Mouse (Mus musculus) gastrocnemius, adult 2 months (tissue): ENCODE results near the gene Plin2. TPM values are rescaled to one million over a fixed set of nuclear protein-coding genes. Genes with fewer than 3 reads are reported as not detected.
"Not testable (repeated sequence)": the region's sequence is repeated elsewhere in the genome, so short reads cannot be mapped to it uniquely, and the experiment has no call there.

Source experiments
- DNase-seq: peaks from one replicate; pipeline ENCODE4 v3.0.0; 2022
- H3K27ac ChIP-seq: fragments of 200-600 bp; 2 replicates; pipeline ENCODE4 v1.8.1; 2022; ENCODE audit warnings: mild to moderate bottlenecking
- H3K4me3 ChIP-seq: fragments of 200-600 bp; 2 replicates; pipeline ENCODE4 v1.8.1; 2022; ENCODE audit warnings: mild to moderate bottlenecking, moderate library complexity
- CTCF ChIP-seq: fragments of 200-600 bp; IDR thresholded peaks from 2 replicates; pipeline ENCODE4 v1.8.1; 2022; ENCODE audit warnings: antibody characterized with exemption, mild to moderate bottlenecking, moderate library complexity
- intact Hi-C: fragments of 180-260 bp; cut with DNase I; formaldehyde crosslinking; loops from one replicate; pipeline ENCODE4 v1.15.1; 2025
- total RNA-seq, 2 experiments: library from RNA; stranded (reverse); gene quantifications; 2 replicates each; pipeline ENCODE4 v1.2.3; 2021

The Plin2 gene
- total RNA-seq, 2 experiments from 2014 or later, result 32.4 to 60.2 TPM

DNA sequence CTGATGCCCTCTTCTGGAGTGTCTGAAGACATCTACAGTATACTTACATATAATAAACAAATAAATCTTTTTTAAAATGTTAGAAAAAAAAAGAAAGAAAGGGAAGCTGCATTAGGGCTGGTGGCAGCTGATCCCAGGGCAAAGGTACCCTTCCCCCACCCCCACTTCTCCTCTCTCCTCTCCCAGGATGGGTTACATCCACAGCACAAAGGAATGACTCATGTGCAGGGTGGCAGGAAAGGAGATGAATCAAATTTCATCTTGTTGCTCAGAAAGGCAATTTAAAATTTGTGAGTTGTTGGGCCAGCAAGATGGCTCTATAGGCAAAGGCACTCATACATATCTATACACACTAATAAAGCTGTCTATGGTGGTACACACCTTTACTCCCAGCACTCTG is 6.9 kb upstream of the Plin2 start:
- intact Hi-C loops, result no loop called here
- no peak for DNase-seq
- no peak overlapping the region for H3K27ac ChIP-seq
- no peak overlapping the region for H3K4me3 ChIP-seq
- no peak for TF ChIP-seq CTCF

DNA sequence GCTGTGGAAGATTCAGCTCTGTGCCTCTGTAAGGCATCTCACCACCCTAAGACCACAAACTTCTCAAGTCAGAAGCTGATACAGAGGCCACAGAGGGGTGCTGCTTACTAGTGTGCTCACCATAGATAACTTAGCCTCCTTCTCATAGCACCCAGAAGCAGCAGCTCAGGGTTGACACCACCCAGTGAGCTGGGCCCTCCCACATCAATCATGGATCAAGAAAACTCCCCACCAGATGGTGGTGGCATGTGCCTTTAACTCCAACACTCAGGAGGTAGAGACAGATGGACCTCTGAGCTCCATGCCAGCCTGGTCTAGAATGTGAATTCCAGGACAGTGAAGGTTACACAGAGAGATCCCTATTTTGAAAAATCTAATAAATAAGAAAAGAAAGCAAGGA is 4.9 kb upstream of the Plin2 start:
- H3K27ac ChIP-seq, H3K4me3 ChIP-seq, DNase-seq, intact Hi-C loops: not testable (repeated sequence)

DNA sequence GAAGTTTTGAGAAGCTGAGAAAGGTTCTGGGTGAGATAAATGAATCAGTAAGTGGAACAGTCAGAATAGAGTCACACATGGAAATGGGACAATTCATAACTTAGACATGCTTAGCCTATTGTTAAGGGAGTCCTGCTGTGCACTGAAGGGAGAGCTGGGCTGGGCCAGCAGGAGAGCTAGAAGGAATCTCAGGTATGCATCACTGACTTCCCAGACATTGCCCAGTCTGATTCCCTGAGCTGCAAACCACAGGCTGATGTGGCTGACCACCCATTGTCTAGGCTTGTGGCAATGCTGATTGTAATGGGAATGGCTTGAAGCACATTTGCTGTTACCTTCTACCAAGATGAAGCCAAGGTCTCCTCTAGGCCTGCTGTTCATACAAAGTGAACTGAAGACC is 4.3 kb upstream of the Plin2 start:
- DNase-seq, H3K4me3 ChIP-seq, H3K27ac ChIP-seq, intact Hi-C loops: not testable (repeated sequence)

DNA sequence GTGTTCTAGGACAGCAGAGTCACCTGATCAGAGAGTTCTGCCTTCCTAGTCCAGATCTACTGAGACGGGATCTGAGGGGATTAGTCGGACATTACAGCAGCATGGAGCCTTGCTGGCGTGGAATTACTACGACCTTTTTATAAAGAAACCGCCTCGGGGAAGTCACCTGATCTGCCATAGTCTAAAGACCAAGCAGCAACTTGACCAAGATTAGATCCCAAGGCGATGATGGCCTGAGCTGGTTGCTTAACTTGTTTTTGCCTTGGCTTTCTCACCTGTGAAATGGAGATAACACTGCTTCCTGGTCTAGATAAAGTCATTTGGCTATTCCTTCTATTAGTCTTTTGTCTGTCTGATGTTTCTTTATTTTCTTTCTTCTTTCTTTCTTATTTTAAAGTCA is 2.6 kb upstream of the Plin2 start:
- Histone ChIP-seq H3K27ac (peak overlapping the region; percentile 48), H3K4me3 (no peak overlapping the region)
- TF ChIP-seq CTCF, result no peak
- intact Hi-C loops, result no loop called here
- no peak for DNase-seq

DNA sequence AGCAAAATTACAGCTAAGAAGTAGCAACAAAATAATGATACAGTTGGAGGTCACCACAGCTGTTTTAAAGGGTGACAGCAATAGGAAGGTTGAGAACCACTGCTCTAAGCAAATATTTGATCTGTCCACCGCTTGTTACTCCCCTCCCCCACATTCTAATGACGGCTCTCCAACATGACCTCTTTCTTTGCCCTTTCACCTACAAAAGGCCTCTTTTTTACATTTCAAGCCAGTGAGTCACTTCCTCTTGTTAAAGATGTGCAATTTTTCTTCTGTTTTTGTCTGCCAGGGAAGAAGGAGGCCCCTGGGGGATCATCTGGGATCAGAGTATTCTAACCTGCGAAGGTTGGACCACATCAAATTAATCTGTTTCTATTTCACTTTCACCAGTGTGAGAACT is 1.9 kb upstream of the Plin2 start:
- intact Hi-C loops, result no loop called here
- Histone ChIP-seq H3K4me3 (no peak overlapping the region), H3K27ac (peak overlapping the region; percentile 48)
- DNase-seq, result no peak
- TF ChIP-seq CTCF, result no peak

DNA sequence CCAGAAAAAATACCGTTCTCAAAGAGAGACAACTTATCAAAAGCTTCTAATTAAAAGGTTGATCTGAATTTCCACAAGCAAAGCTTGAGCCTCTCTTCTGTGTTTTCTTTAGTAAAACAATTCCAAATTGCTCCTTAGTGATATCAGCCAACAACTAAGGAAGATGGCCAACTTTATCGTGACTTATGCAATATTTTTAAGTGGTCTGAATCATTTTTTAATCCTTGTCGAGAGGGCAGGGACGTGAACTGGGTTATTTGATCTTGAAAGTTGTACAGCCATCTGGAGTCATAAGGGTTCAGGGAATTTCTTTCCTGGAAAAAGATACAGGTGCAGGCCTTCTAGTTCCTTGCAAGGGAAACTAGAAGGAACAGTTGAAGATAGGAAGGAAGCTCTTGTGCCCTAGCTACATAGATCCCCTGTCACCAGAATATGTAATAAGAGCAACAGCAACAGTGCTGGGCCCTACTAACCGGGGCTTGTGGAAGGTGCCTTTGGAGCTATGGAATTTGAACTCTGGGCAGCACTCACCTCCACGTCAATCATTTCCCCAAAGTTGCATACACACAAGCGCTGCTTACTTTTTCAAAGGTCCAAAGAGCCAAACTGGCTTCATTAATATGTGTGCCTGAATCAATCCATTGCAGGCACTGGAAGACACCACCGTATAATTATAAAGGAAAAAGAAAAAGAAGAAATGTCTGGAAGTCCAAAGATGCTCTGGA is 884 bp upstream of the Plin2 start:
- no peak for TF ChIP-seq CTCF
- DNase-seq, result no peak
- peak overlapping the region; percentile 90; the same call in 1 of the 2 replicates for H3K4me3 ChIP-seq
- intact Hi-C loops, result no loop called here
- peak overlapping the region; percentile 94 for H3K27ac ChIP-seq

DNA sequence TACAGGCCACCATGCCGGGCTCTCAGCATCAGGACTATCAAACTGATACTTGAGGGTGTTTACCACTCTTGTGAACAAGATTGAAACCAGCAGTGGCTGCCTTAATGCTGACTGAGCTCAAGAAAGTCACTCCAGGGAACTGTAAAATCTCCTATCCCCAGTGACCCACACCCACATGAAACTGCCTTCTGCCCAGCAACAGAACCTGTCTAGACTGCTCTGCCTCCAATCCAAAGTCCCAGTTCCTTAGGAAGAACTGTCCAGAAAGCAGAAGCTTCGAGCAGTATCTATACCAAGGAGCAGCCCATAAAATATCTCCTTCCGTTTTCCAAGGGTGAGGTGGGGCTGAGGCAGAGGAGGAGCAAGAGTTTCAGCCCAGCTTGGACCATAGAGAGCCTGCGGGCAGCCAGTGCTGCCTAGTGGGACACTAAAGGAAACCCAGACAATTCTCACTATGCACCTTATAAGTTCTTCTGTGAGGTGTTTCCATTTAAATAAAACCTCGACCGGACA is 563 bp downstream of the Plin2 start:
- Histone ChIP-seq H3K4me3 (peak overlapping the region; percentile 90), H3K27ac (peak overlapping the region; percentile 94)
- DNase-seq, result peak; percentile 37
- intact Hi-C loops, result not testable (repeated sequence)

DNA sequence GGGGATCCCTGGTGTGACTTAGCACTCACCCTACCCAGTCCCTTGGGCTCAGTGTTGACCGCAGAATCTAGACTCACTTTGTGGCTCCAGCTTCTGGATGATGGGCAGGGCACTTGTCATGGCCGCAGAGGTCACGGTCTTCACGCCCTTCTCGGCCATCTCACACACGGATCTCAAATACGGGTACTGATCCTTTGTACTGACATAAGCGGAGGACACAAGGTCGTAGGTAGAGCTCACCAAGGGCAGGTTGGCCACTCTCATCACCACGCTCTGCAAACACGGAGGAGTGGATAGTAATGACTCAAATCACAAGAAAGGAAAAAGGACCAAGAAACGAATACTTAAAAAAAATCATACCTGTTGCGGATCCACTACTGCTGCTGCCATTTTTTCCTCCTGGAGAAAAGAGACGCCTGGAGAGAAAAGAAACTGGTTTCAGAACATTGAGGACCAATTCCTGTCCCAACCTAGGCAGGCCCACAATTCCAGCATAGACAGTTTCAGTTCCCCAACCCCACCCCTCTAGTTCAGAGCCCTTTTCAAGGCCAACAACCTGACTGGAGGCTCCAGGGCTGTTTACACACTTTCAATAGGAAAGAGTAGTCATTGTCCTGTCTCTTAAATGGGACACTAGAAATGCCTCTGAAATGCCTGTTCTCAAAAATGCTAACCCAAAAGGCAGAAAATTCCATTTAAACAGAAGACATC is 1.4 kb downstream of the Plin2 start:
- H3K27ac ChIP-seq, result peak overlapping the region; percentile 94

DNA sequence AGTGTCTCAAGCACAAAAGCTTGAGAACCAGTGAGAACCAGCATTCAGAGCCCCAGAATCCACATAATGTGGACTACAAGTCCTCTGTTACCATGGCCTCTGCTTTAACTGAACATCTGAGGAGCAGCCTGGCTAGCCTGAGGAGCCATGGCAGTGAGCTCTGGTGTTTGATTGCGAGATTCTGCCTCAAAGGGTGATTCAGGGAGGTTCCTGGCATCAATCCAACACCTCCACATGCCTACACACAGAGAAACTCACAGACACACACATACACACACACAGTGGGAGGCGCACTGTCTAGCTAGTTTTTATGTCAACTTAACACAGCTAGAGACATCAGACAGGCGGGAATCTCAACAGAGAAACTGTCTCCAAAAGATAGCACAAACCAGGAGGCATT is 4.3 kb downstream of the Plin2 start:
- Histone ChIP-seq H3K4me3 (no peak overlapping the region), H3K27ac (no peak overlapping the region)
- intact Hi-C loops, result no loop called here
- no peak for DNase-seq
- no peak for TF ChIP-seq CTCF

More for the DNA sequence above, 1.4 kb downstream of the Plin2 start:
- intact Hi-C loops, result no loop called here
- DNase-seq, result no peak
- H3K4me3 ChIP-seq, result peak overlapping the region; percentile 90
- TF ChIP-seq CTCF, result no peak

DNA sequence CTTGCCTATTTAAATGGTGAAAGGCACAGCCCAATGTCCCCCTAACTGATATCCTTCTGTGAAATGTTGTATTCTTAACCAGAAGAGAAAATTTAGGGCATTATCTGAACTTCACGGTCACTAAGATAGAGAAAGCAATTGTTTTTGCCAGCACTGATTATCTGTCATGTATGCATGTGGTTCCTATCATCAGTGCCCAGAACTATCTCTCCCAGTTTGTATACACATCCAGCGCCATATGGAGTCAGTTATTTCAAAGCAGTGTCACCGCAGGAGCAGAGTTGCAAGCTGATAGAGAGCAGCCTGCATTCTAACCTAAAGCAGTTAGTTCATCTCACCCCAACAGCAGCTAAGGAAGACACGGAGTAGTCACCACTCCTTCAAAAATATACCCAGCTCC is 5.9 kb downstream of the Plin2 start:
- H3K27ac ChIP-seq, result no peak overlapping the region
- DNase-seq, result no peak
- TF ChIP-seq CTCF, result no peak
- no peak overlapping the region for H3K4me3 ChIP-seq
- intact Hi-C loops, result no loop called here

DNA sequence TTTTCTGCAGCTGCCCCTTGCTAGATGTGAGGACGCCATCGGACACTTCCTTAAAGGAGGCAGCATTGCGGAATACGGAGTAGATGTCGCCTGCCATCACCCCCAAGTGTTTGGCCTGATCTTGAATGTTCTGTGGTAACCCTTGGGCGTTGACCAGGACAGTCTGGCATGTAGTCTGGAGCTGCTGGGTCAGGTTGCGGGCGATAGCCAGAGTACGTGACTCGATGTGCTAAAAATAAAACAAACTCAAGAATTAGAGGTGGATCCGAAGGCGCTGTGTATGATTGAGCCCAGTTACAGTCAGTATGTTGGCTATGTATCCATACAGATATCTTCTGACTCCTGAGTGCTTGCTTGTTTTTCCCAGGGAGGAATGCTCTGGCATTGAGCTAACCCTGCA is 12.7 kb downstream of the Plin2 start:
- peak overlapping the region; percentile 91 for H3K27ac ChIP-seq
- intact Hi-C loops, result loop anchor here (5.0 kb wide), 1 partner anchor 90 kb away; the partner anchor contains the start of gene Dennd4c
- DNase-seq, result peak; percentile 88

DNA sequence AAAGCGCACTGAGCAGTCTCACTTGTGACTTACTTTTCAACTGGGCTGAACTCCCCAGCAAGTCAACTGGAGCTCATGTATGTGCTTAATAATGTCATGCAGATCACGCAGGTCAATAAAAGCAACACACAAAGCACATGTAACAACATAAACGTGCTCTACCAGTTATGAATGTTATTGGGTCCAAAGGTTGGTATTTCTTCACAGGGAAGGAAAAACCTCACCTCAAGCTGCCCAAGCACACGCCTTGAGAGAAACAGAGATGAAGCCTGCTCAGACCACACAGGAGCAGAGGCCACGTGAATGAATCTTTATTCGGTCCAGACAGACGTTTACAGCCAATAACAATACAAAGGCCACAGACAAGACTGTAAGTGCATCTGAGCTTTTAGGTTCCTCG is 13.4 kb downstream of the Plin2 start:
- peak overlapping the region; percentile 91 for H3K27ac ChIP-seq
- H3K4me3 ChIP-seq, DNase-seq: not testable (repeated sequence)
- intact Hi-C loops, result loop anchor here (5.0 kb wide), 1 partner anchor 91 kb away; the partner anchor contains the start of gene Dennd4c

More for the DNA sequence above, 12.7 kb downstream of the Plin2 start:
- no peak for TF ChIP-seq CTCF
- H3K4me3 ChIP-seq, result peak overlapping the region; percentile 33; the same call in 1 of the 2 replicates

DNA sequence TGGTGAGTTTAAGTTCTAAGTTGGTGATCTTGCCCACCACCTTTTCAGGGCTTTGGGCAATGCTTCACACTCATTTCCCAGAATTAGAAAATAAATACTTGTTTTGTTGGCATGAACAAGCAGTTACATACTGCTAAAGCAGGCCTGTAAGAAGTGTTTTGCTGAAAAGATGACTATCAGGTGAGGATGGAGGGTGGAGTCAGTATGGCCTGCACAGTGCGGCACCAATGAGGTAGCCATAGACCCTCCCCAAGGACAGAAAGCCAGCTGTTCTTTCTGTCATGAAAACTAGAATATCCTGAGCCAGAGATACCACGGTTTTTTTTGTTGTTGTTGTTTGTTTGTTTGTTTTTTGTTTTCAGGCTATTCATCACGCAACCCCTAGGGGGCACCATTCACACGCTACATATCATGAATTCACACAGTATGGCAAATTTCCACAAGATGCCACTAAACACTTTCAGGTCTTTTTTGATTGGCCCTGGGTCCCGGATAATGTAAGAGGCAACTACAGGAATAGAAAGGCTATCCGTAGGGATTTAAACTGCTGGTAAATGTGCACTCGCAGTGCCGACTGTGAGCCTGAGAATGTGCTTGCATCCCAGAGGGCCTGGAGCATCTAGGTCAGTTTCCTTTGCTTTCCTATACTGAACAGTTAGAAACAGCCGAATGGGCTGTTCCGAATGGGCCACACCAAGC is 18.0 kb downstream of the Plin2 start:
- DNase-seq, result peak; percentile 43
- Histone ChIP-seq H3K27ac (peak overlapping the region; percentile 4; the same call in 1 of the 2 replicates), H3K4me3 (peak overlapping the region; percentile 37)
- intact Hi-C loops, result loop anchor here (1.0 to 5.0 kb wide), 2 partner anchors 40 to 45 kb away; partner anchors contain the start of gene Haus6
- peak; percentile 84 for TF ChIP-seq CTCF

DNA sequence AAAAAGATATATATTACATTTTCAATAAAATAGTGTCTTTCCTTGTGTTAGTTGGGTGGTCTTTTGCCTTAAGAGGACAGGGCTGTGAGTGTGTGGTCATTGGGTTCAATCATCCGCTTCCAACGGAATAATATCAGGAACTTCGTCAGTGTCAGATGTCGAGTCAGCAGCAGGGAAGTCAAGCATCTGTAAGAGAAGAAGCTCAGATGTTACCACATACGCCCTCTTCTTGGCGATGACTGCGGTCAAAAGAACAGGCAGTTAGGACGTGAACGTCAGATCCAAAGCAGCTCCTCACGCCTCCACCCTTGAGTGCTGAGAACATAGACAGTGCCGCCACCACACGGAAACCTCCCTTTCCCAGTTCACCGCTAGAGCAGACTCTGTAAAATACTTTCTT is 21.5 kb downstream of the Plin2 start:
- H3K27ac ChIP-seq, H3K4me3 ChIP-seq, intact Hi-C loops, DNase-seq: not testable (repeated sequence)

DNA sequence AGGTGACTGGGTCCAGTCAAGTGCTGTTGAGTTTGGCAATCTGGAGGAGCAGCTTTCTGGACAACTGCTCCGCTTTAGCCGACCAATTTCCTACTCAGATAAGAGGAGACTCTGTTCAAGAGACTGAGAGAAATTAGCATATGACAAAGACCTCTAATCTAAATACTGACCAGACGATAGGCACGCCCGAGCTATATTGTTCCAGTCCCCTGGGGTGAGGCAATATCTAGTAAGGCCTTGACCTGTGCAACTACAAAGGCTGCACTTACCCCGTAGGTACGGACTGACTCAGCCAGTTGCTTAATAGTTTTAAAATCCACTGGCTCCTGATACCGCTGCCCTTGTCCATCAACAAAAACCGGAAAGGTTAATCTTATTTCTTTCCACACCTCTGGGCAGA is 32.3 kb downstream of the Plin2 start:
- DNase-seq, H3K27ac ChIP-seq, intact Hi-C loops, H3K4me3 ChIP-seq: not testable (repeated sequence)

DNA sequence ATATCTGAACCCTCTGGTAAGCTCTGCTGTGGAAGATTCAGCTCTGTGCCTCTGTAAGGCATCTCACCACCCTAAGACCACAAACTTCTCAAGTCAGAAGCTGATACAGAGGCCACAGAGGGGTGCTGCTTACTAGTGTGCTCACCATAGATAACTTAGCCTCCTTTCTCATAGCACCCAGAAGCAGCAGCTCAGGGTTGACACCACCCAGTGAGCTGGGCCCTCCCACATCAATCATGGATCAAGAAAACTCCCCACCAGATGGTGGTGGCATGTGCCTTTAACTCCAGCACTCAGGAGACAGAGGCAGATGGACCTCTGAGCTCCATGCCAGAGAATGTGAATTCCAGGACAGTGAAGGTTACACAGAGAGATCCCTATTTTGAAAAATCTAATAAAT is 35.0 kb downstream of the Plin2 start:
- intact Hi-C loops, DNase-seq, H3K4me3 ChIP-seq, H3K27ac ChIP-seq: not testable (repeated sequence)

DNA sequence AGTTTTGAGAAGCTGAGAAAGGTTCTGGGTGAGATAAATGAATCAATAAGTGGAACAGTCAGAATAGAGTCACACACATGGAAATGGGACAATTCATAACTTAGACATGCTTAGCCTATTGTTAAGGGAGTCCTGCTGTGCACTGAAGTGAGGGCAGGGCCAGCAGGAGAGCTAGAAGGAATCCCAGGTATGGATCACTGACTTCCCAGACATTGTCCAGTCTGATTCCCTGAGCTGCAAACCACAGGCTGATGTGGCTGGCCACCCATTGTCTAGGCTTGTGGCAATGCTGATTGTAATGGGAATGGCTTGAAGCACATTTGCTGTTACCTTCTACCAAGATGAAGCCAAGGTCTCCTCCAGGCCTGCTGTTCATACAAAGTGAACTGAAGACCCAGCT is 35.5 kb downstream of the Plin2 start:
- DNase-seq, H3K4me3 ChIP-seq, intact Hi-C loops, H3K27ac ChIP-seq: not testable (repeated sequence)
